Mouse (Mus musculus) intestine, postnatal 0 days (tissue): ENCODE data around the gene Acoxl. TPM values are rescaled to one million over a fixed set of nuclear protein-coding genes. Genes with fewer than 3 reads are reported as not detected.

Experiments used
- ATAC-seq: fragments of 200-750 bp; cut with Nextera tagmentation; 2 replicates; pipeline ENCODE4 v1.8.0; 2017; ENCODE audit warnings: mild to moderate bottlenecking, moderate TSS enrichment, moderate library complexity
- H3K27ac ChIP-seq: fragments of 300-500 bp; sonication (generic); 2 replicates; pipeline ENCODE4 v1.5.1; 2014; ENCODE audit warnings: mild to moderate bottlenecking, low read depth, low read length, moderate library complexity
- H3K27me3 ChIP-seq: fragments of 300-500 bp; sonication (generic); replicated peaks from 2 replicates; pipeline ENCODE4 v1.6.1; 2014; ENCODE audit warnings: low read length, mixed read lengths; ENCODE audit not compliant: control insufficient read depth, insufficient read depth
- H3K36me3 ChIP-seq: fragments of 300-500 bp; sonication (generic); 2 replicates; pipeline ENCODE4 v1.6.1; 2014; ENCODE audit warnings: mild to moderate bottlenecking, moderate library complexity; ENCODE audit not compliant: control insufficient read depth, insufficient read depth
- H3K4me1 ChIP-seq: fragments of 300-500 bp; sonication (generic); replicated peaks from 2 replicates; pipeline ENCODE4 v1.6.1; 2014; ENCODE audit warnings: antibody characterized with exemption, low read length, mixed read lengths; ENCODE audit not compliant: control insufficient read depth, insufficient read depth
- H3K4me2 ChIP-seq: fragments of 300-500 bp; sonication (generic); replicated peaks from 2 replicates; pipeline ENCODE4 v1.6.1; 2014; ENCODE audit warnings: low read depth, mild to moderate bottlenecking, moderate library complexity
- H3K4me3 ChIP-seq: fragments of 300-500 bp; sonication (generic); 2 replicates; pipeline ENCODE4 v1.5.1; 2014; ENCODE audit warnings: low read depth, low read length
- H3K9ac ChIP-seq: fragments of 300-500 bp; sonication (generic); 2 replicates; pipeline ENCODE4 v1.6.1; 2014; ENCODE audit warnings: mild to moderate bottlenecking, low read depth, low read length
- H3K9me3 ChIP-seq: fragments of 300-500 bp; sonication (generic); 2 replicates; pipeline ENCODE4 v1.6.1; 2016; ENCODE audit warnings: mixed run types; ENCODE audit not compliant: control insufficient read depth
- CTCF ChIP-seq: sonication (generic); IDR thresholded peaks from 2 replicates; pipeline ENCODE4 v1.5.1; 2016; ENCODE audit warnings: low read depth, mild to moderate bottlenecking, control low read depth, antibody characterized with exemption, moderate library complexity
- WGBS: fragments of 180-500 bp; shearing (Covaris S2); extraction: QIAGEN DNeasy Blood & Tissue Kit; methylation state at CpG from one replicate; pipeline ENCODE4 v1.1.7; 2014; 5-methylcytosine and 5-hydroxymethylcytosine counted together
- polyA plus RNA-seq: library from polyadenylated mRNA; unstranded; fragments of >200 nt; fragmentation: Nextera tagmentation; extraction: Ambion mirVana; gene quantifications from 2 replicates; pipeline ENCODE4 v1.2.1, GENCODE M21; 2015

Acoxl gene
- polyA plus RNA-seq, 1 experiment from 2014 or later = 0.25 TPM

- no peak overlapping the region for H3K4me2 ChIP-seq
- H3K27me3 ChIP-seq = no peaks in the 10 kb centered on the region
- no peak overlapping the region for H3K27ac ChIP-seq
- no peak overlapping the region for H3K9ac ChIP-seq
- no peaks in the 10 kb centered on the region for H3K36me3 ChIP-seq
- WGBS = 96% methylated on average over 1 of the region's 1 CpGs
- no peak overlapping the region for H3K4me3 ChIP-seq
- no peak for ATAC-seq
- no peaks in the 10 kb centered on the region for H3K4me1 ChIP-seq
- no peaks in the 10 kb centered on the region for H3K9me3 ChIP-seq
- TF ChIP-seq CTCF = no peak
Measured at GRCm38 (mm10) chr2:127991656-127992055, 153.0 kb downstream of the Acoxl start.

- H3K4me3 ChIP-seq = no peak overlapping the region
- WGBS = 81% methylated on average over 17 of the region's 17 CpGs
- no peak overlapping the region for H3K9ac ChIP-seq
- no peak overlapping the region for H3K4me2 ChIP-seq
- no peak for ATAC-seq
- H3K27me3 ChIP-seq = no peaks in the 10 kb centered on the region; the same call in 1 of the 2 replicates
- H3K4me1 ChIP-seq = no peaks in the 10 kb centered on the region
- H3K9me3 ChIP-seq = no peaks in the 10 kb centered on the region
- no peaks in the 10 kb centered on the region for H3K36me3 ChIP-seq
- no peak overlapping the region for H3K27ac ChIP-seq
- TF ChIP-seq CTCF = no peak
Measured at GRCm38 (mm10) chr2:128008662-128009423, 170.2 kb downstream of the Acoxl start.

- Histone ChIP-seq H3K4me2 (no peak overlapping the region), H3K27ac (no peak overlapping the region)
Measured at GRCm38 (mm10) chr2:128014613-128015012, 175.9 kb downstream of the Acoxl start.

GRCm38 (mm10) chr2:128015602-128016001 is 176.9 kb downstream of the Acoxl start:
- no peak for TF ChIP-seq CTCF
- Histone ChIP-seq H3K4me1 (no peaks in the 10 kb centered on the region), H3K27ac (no peak overlapping the region), H3K9me3 (no peaks in the 10 kb centered on the region), H3K4me3 (no peak overlapping the region), H3K36me3 (no peaks in the 10 kb centered on the region), H3K4me2 (no peak overlapping the region), H3K27me3 (no peaks in the 10 kb centered on the region; the same call in 1 of the 2 replicates), H3K9ac (no peak overlapping the region)
- WGBS = 80% methylated on average over 8 of the region's 8 CpGs
- no peak for ATAC-seq

More at GRCm38 (mm10) chr2:128014613-128015012, 175.9 kb downstream of the Acoxl start:
- ATAC-seq = no peak
- TF ChIP-seq CTCF = no peak
- WGBS = 81% methylated on average over 2 of the region's 2 CpGs
- no peak overlapping the region for H3K9ac ChIP-seq
- no peaks in the 10 kb centered on the region; the same call in 1 of the 2 replicates for H3K27me3 ChIP-seq
- no peaks in the 10 kb centered on the region for H3K36me3 ChIP-seq
- H3K4me1 ChIP-seq = no peaks in the 10 kb centered on the region
- no peak overlapping the region for H3K4me3 ChIP-seq
- H3K9me3 ChIP-seq = no peaks in the 10 kb centered on the region

GRCm38 (mm10) chr2:128020039-128020907 is 181.6 kb downstream of the Acoxl start:
- Histone ChIP-seq H3K4me3 (no peak overlapping the region), H3K4me2 (no peak overlapping the region), H3K9me3 (no peaks in the 10 kb centered on the region), H3K36me3 (no peaks in the 10 kb centered on the region), H3K27me3 (no peaks in the 10 kb centered on the region), H3K9ac (no peak overlapping the region), H3K27ac (no peak overlapping the region), H3K4me1 (no peaks in the 10 kb centered on the region)
- ATAC-seq = no peak
- TF ChIP-seq CTCF = no peak
- WGBS = 48% methylated on average over 7 of the region's 7 CpGs

- Histone ChIP-seq H3K4me2 (no peak overlapping the region), H3K36me3 (no peaks in the 10 kb centered on the region), H3K9me3 (no peaks in the 10 kb centered on the region), H3K4me1 (no peaks in the 10 kb centered on the region), H3K27ac (no peak overlapping the region), H3K27me3 (no peaks in the 10 kb centered on the region), H3K9ac (no peak overlapping the region), H3K4me3 (no peak overlapping the region)
- no peak for ATAC-seq
- no peak for TF ChIP-seq CTCF
Measured at GRCm38 (mm10) chr2:128020908-128021193, 182.2 kb downstream of the Acoxl start.
